ENCODE assay signal across 8 mouse cellular contexts in the genomic region with DNA sequence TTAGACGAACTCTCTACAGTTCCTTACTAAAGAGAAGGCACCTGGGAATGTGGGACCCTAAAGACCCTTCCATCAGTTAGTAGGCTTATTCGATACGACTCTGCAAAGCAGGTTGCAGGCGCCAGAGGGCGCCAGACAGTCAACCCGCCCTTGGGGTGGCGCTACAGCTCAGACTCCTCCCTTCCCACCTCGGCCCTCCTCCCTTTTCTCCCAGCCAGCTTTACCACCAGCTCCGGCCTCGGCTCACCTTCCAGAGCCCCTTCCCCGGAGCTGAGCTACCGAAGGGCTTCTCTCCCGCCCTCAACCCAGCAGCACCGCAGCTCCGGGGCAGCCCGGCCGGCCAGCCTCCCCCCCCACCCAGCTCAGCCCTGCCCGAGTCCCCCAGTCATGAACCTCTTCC. TPM values are rescaled to one million over a fixed set of nuclear protein-coding genes. Genes with fewer than 3 reads are reported as not detected.
DNase-seq lines count a peak whose midpoint lies in the region; ATAC-seq and TF ChIP-seq lines count a peak whose summit lies in the region.

A gene (plus strand): TSS at position 149 of the 400 bp plus-strand sequence.

- peak within 1 kb of the TSS; percentile 42 for H3K27ac ChIP-seq in bone marrow macrophage, adult 2 months (ENCODE audit: insufficient read depth, low read depth, low read length)
- H3K27ac ChIP-seq in embryonic fibroblast, embryonic 13.5 days (ENCODE audit: insufficient read depth, low read length), result peak within 1 kb of the TSS; percentile 45
- peak within 1 kb of the TSS; percentile 95 for H3K27ac ChIP-seq in heart, embryonic 10.5 days
- peak within 1 kb of the TSS; percentile 95 for H3K27ac ChIP-seq in kidney, embryonic 15.5 days

- H3K36me3 ChIP-seq in heart, embryonic 10.5 days, result peaks cover 37% of the 10 kb centered on the region
- H3K36me3 ChIP-seq in kidney, embryonic 15.5 days, result peaks cover 39% of the 10 kb centered on the region

- H3K9ac ChIP-seq in kidney, embryonic 15.5 days, result peak within 1 kb of the TSS; percentile 99

- no peaks in the 10 kb centered on the region for H3K9me3 ChIP-seq in heart, embryonic 10.5 days
- H3K9me3 ChIP-seq in kidney, embryonic 15.5 days (replicated peaks), result no peaks in the 10 kb centered on the region

- peaks cover 46% of the 10 kb centered on the region for H3K27me3 ChIP-seq in heart, embryonic 10.5 days (ENCODE audit: insufficient read depth, poor library complexity, severe bottlenecking)
- H3K27me3 ChIP-seq in kidney, embryonic 15.5 days, result peaks cover 46% of the 10 kb centered on the region

- peak within 1 kb of the TSS; percentile 69 for H3K4me2 ChIP-seq in kidney, embryonic 15.5 days

- TF ChIP-seq POLR2A in bone marrow macrophage, adult 2 months (IDR thresholded peaks at IDR 0.05; ENCODE audit: borderline replicate concordance, low read depth, low read length), result no peak
- peak; percentile 90 for TF ChIP-seq POLR2A in embryonic fibroblast, embryonic 13.5 days (IDR thresholded peaks at IDR 0.05; ENCODE audit: low read depth, low read length)

- peak; percentile 88 for DNase-seq in A20 (ENCODE audit: low read depth, low spot score)
- DNase-seq in heart, embryonic 10.5 days (ENCODE audit: low spot score), result peak; percentile 95
- DNase-seq in liver, result peak; percentile 92
- DNase-seq in spleen, postnatal 4 days (ENCODE audit: low spot score in 2 of 2), result peak; percentile 89 to 96

- peak; percentile 72 for TF ChIP-seq CTCF in bone marrow macrophage, adult 2 months (IDR thresholded peaks at IDR 0.05; ENCODE audit: low read depth, low read length)
- TF ChIP-seq CTCF in embryonic fibroblast, embryonic 13.5 days (IDR thresholded peaks at IDR 0.05; ENCODE audit: borderline replicate concordance, insufficient read depth, low read length), result peak; percentile 83

- WGBS in heart, embryonic 10.5 days, result under 1% methylated on average over 18 of the region's 18 CpGs
- 0% methylated on average over 18 of the region's 18 CpGs for WGBS in kidney, embryonic 15.5 days

- H3K4me3 ChIP-seq in bone marrow macrophage, adult 2 months (ENCODE audit: insufficient read depth, low read length), result peak within 1 kb of the TSS; percentile 86
- peak within 1 kb of the TSS; percentile 75 for H3K4me3 ChIP-seq in embryonic fibroblast, embryonic 13.5 days (ENCODE audit: insufficient read depth, low read length)
- peak within 1 kb of the TSS; percentile 88 for H3K4me3 ChIP-seq in heart, embryonic 10.5 days
- peak within 1 kb of the TSS; percentile 86 for H3K4me3 ChIP-seq in kidney, embryonic 15.5 days (replicated peaks)

- H3K4me1 ChIP-seq in bone marrow macrophage, adult 2 months (ENCODE audit: control insufficient read depth, insufficient read depth, low read length), result peaks cover 6% of the 10 kb centered on the region
- H3K4me1 ChIP-seq in embryonic fibroblast, embryonic 13.5 days (ENCODE audit: control insufficient read depth, insufficient read depth, low read length), result 0 out of 2 replicates have a peak, but pooled peaks cover 3% of the 10 kb centered on the region
- peaks cover 52% of the 10 kb centered on the region for H3K4me1 ChIP-seq in heart, embryonic 10.5 days
- peaks cover 55% of the 10 kb centered on the region for H3K4me1 ChIP-seq in kidney, embryonic 15.5 days

- peak; percentile 84 for ATAC-seq in kidney, embryonic 15.5 days (replicated peaks; ENCODE audit: low FRiP score)
- ATAC-seq in monocyte, adult 5-6 weeks (replicated peaks; ENCODE audit: insufficient number of reproducible peaks, low FRiP score, low TSS enrichment, poor library complexity, severe bottlenecking), result peak; percentile 84

RNA-seq across cellular contexts. Expression of the gene that starts here (rescaled TPM):
- 169 and 174 TPM in 2 replicates for polyA plus RNA-seq in bone marrow macrophage, adult 2 months (2012; ENCODE audit: insufficient read depth, insufficient read length, missing spikeins)
- 283 and 303 TPM in 2 replicates for polyA plus RNA-seq in embryonic fibroblast, embryonic 13.5 days (2011; ENCODE audit: insufficient read length, low read depth, missing spikeins)
- 44.1 and 57.5 TPM in 2 replicates for polyA plus RNA-seq in heart, embryonic 10.5 days (2016; fragmentation: Nextera tagmentation; extraction: Ambion mirVana)
- polyA plus RNA-seq in kidney, embryonic 15.5 days (2015; fragmentation: Nextera tagmentation; extraction: Ambion mirVana), result 83.8 and 89.1 TPM in 2 replicates
- 28.7 to 45.8 TPM (median 45.2 TPM) in 3 replicates for total RNA-seq in monocyte, adult 5-6 weeks (2017)

Comparison
In these comparisons a context has a peak if more than half of its experiments do, and no peak if none do; other contexts are left out.
1. Peak in every context shown above with its lines: DNase-seq, ATAC-seq, H3K4me3 ChIP-seq and H3K27ac ChIP-seq.
2. H3K27ac ChIP-seq: peak in every context shown above with its lines; median percentile 95 in heart, embryonic 10.5 days; 95 in kidney, embryonic 15.5 days; 45 in embryonic fibroblast, embryonic 13.5 days; 42 in bone marrow macrophage, adult 2 months.